Mouse (Mus musculus): ENCODE data around the gene Mical2. TPM values are rescaled to one million over a fixed set of nuclear protein-coding genes. Genes with fewer than 3 reads are reported as not detected.

The Mical2 gene
- total and polyA plus RNA-seq, 3 experiments: not detected

DNA sequence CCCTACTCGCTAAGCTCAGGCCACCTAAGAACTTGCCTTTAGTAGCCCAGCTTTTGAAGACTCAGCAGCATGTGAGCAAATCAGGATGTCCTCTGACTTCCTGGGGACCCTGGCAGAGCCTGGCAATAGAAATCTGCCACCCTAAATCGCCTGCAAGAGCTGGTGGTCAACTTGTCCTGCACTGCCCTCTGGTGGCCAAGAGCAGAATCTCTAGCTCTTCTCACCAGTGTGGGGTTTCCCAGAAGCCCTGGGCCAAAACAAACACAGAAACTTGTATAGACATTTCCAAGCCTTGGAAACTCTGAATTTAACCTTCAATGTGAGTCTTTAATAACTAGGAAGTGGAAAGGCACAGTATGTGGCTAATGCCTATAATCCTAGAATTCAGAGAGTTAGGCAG lies 143.4 kb downstream of the Mical2 start (continued):
- TF ChIP-seq TCF12 (IDR thresholded peaks at IDR 0.05; ENCODE audit: low read depth, low read length) (no peak), PAX5 (IDR thresholded peaks at IDR 0.05; ENCODE audit: low read length) (no peak), KAT2A (IDR thresholded peaks at IDR 0.05; ENCODE audit: insufficient replicate concordance, low read length) (no peak), USF2 (conservative IDR thresholded peaks at IDR 0.05; ENCODE audit: low read depth, low read length) (no peak), CHD1 (IDR thresholded peaks at IDR 0.05; ENCODE audit: low read depth, low read length) (no peak), BHLHE40 (IDR thresholded peaks at IDR 0.05; ENCODE audit: low read depth, low read length) (no peak), ZMIZ1 (IDR thresholded peaks at IDR 0.05; ENCODE audit: low read depth, low read length) (no peak), ZKSCAN1 (IDR thresholded peaks at IDR 0.05; ENCODE audit: borderline replicate concordance, low read depth, low read length) (no peak), USF1 (IDR thresholded peaks at IDR 0.05; ENCODE audit: low read depth, low read length) (no peak), JUND (conservative IDR thresholded peaks at IDR 0.05; ENCODE audit: low read depth, low read length) (no peak; the same call in 1 of the 2 replicates), HCFC1 (IDR thresholded peaks at IDR 0.05; ENCODE audit: low read depth, low read length) (no peak), MYC (IDR thresholded peaks at IDR 0.05; ENCODE audit: low read depth, low read length) (0 out of 2 replicates have a peak, but pooled peaks have one; percentile 19), CTCF (conservative IDR thresholded peaks at IDR 0.05 in 1 of 2, IDR thresholded peaks at IDR 0.05 in 1 of 2; ENCODE audit: low read depth in 2 of 2, low read length in 2 of 2) (peak; percentile 62 to 94), NELFE (IDR thresholded peaks at IDR 0.05; ENCODE audit: low read depth, low read length) (peak; percentile 27; the same call in 1 of the 2 replicates), ELF1 (IDR thresholded peaks at IDR 0.05; ENCODE audit: low read depth, low read length) (no peak), MEF2A (IDR thresholded peaks at IDR 0.05; ENCODE audit: borderline replicate concordance, low read depth, low read length) (no peak)

DNA sequence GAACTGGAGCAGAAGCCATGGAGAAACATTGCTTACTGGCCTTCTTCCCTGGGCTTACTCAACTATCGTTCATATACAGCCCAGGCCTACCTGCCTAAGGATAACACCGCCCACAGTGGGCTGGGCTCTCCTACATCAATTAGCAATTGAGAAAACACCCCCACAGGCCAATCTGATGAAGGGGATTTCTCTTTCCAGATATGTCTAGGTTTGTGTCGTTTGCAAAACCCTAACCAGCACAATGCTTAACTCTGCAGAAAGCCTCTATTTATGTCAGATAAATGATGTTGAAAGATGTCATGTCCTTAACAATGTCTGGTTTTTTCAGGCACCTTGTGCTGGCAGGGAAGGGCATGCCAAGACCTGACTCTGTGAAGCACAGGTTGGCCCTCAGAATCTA lies 144.3 kb downstream of the Mical2 start:
- dilution Hi-C loops (cut with MboI; ENCODE audit: extremely low pct_ligation_motif_present, extremely low pct_unique_long_range_greater_than_20kb, low sequenced_read_pairs) (no loop called here), in situ Hi-C loops (cut with MboI; ENCODE audit: low pct_ligation_motif_present, low pct_unique_long_range_greater_than_20kb, low sequenced_read_pairs) (loop anchor here (5.0 to 10.0 kb wide), 2 partner anchors 188 to 285 kb away; no protein-coding TSS in a partner anchor)
- Histone ChIP-seq H3K9me3 (replicated peaks; ENCODE audit: low read length) (no peaks in the 10 kb centered on the region), H3K36me3 (replicated peaks in 1 of 2; ENCODE audit: control insufficient read depth in 1 of 2, insufficient read depth in 1 of 2, low read length in 1 of 2) (no peaks in the 10 kb centered on the region), H3K79me2 (replicated peaks; ENCODE audit: control insufficient read depth, extremely low read depth, insufficient read depth, poor library complexity, severe bottlenecking) (no peaks in the 10 kb centered on the region), H3K4me2 (ENCODE audit: insufficient read depth, low read depth, poor library complexity, severe bottlenecking) (no peak overlapping the region), H3K9ac (ENCODE audit: insufficient read depth, low read depth) (no peak overlapping the region), H3K4me1 (ENCODE audit: control insufficient read depth in 1 of 2, insufficient read depth in 2 of 2) (no peaks in the 10 kb centered on the region; a peak in 1 of 4 replicates), H3K27me3 (replicated peaks) (peaks cover 23% of the 10 kb centered on the region), H3K4me3 (replicated peaks in 1 of 3; ENCODE audit: low read depth in 2 of 3, low read length in 2 of 3, poor library complexity in 1 of 3) (no peak overlapping the region), H3K27ac (ENCODE audit: insufficient read depth, low read depth) (no peak overlapping the region)
- TF ChIP-seq ZNF384 (IDR thresholded peaks at IDR 0.05; ENCODE audit: low read depth, low read length) (no peak), ETS1 (conservative IDR thresholded peaks at IDR 0.05; ENCODE audit: low read depth, low read length) (no peak), MAZ (IDR thresholded peaks at IDR 0.05; ENCODE audit: low read depth, low read length) (no peak), TCF12 (IDR thresholded peaks at IDR 0.05; ENCODE audit: low read depth, low read length) (no peak), JUND (conservative IDR thresholded peaks at IDR 0.05; ENCODE audit: low read depth, low read length) (no peak), CHD2 (IDR thresholded peaks at IDR 0.05; ENCODE audit: low read length) (no peak), JUN (IDR thresholded peaks at IDR 0.05; ENCODE audit: insufficient read depth, low read depth, low read length) (no peak), MAFK (IDR thresholded peaks at IDR 0.05; ENCODE audit: insufficient replicate concordance, low read length) (no peak), ELF1 (IDR thresholded peaks at IDR 0.05; ENCODE audit: low read depth, low read length) (no peak), ZC3H11A (IDR thresholded peaks at IDR 0.05; ENCODE audit: low read depth, low read length) (no peak), PAX5 (IDR thresholded peaks at IDR 0.05; ENCODE audit: low read length) (no peak)
- DNase-seq (ENCODE audit: extremely low read depth): no peak

Measured in CH12.LX (cell line).